Mouse (Mus musculus) ES-Bruce4 (cell line): ENCODE data around the gene Prpf18. TPM values are rescaled to one million over a fixed set of nuclear protein-coding genes. Genes with fewer than 3 reads are reported as not detected.

Experiments
- H3K27ac ChIP-seq: 2 replicates; pipeline ENCODE4 v1.5.1; 2012; ENCODE audit warnings: low read length, inconsistent platforms; ENCODE audit not compliant: insufficient read depth
- H3K27me3 ChIP-seq: 2 replicates; pipeline ENCODE4 v1.6.1; 2012; ENCODE audit warnings: mild to moderate bottlenecking, low read length, inconsistent platforms; ENCODE audit not compliant: control insufficient read depth, poor library complexity, insufficient read depth, severe bottlenecking
- H3K36me3 ChIP-seq: 2 replicates; pipeline ENCODE4 v1.6.1; 2012; ENCODE audit warnings: inconsistent platforms, mild to moderate bottlenecking, low read length, moderate library complexity; ENCODE audit not compliant: control insufficient read depth, poor library complexity, insufficient read depth, severe bottlenecking
- H3K4me1 ChIP-seq: one replicate; pipeline ENCODE4 v1.8.1; 2011; ENCODE audit warnings: low read length; ENCODE audit not compliant: control insufficient read depth, insufficient read depth
- H3K4me3 ChIP-seq: 2 replicates; pipeline ENCODE4 v1.5.1; 2011; ENCODE audit warnings: low read depth, mild to moderate bottlenecking, low read length
- H3K9ac ChIP-seq: 2 replicates; pipeline ENCODE4 v1.6.1; 2012; ENCODE audit warnings: low read depth, mild to moderate bottlenecking, inconsistent platforms; ENCODE audit not compliant: poor library complexity, severe bottlenecking
- H3K9me3 ChIP-seq: replicated peaks from 2 replicates; pipeline ENCODE4 v1.6.1; 2012; ENCODE audit warnings: mild to moderate bottlenecking, low read length, inconsistent platforms; ENCODE audit not compliant: control insufficient read depth, poor library complexity, insufficient read depth, severe bottlenecking
- CTCF ChIP-seq: IDR thresholded peaks from one replicate; pipeline ENCODE4 v1.8.1; 2011; ENCODE audit warnings: low read depth, low read length
- EP300 ChIP-seq: IDR thresholded peaks from 2 replicates; pipeline ENCODE4 v1.6.1; 2011; ENCODE audit warnings: low read depth, low read length; ENCODE audit not compliant: insufficient read depth
- POLR2A ChIP-seq: IDR thresholded peaks from one replicate; pipeline ENCODE4 v1.8.1; 2011; ENCODE audit warnings: low read length; ENCODE audit not compliant: insufficient read depth
- polyA plus RNA-seq: library from polyadenylated mRNA; stranded (reverse); fragments of >200 nt; gene quantifications from 2 replicates; pipeline ENCODE4 v1.2.4, GENCODE M21; 2011; ENCODE audit warnings: low read depth; ENCODE audit not compliant: missing spikeins, insufficient read depth, insufficient read length

The Prpf18 gene
- polyA plus RNA-seq, 1 experiment = 48.1 TPM

GRCm38 (mm10) chr2:4586245-4586644 lies 65.7 kb downstream of the Prpf18 start:
- Histone ChIP-seq H3K9me3 (no peaks in the 10 kb centered on the region), H3K9ac (no peak overlapping the region), H3K27ac (no peak overlapping the region), H3K4me3 (no peak overlapping the region), H3K4me1 (peaks cover 3% of the 10 kb centered on the region), H3K27me3 (no peaks in the 10 kb centered on the region), H3K36me3 (no peaks in the 10 kb centered on the region)
- TF ChIP-seq CTCF = no peak
- no peak for TF ChIP-seq POLR2A
- no peak for TF ChIP-seq EP300

DNA sequence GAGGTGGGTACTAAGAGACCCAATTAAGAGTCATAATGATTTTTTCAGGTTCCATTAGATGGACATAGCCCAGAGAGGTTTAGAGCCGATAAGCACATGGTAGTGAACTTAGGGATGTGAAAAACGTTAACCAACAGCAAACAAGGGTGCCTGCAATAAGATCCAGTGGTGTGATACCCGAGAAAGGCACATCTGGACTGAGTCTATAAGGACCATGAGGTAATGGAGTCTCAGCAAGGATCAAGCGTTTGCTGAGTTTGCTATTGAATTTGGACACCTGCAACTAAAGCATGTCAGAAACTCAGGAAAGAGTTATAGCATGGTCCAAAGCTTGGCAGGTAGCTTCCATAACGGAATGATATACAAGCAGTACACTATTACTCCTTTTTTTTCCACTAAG lies 67.7 kb downstream of the Prpf18 start:
- H3K9ac ChIP-seq = no peak overlapping the region
- no peaks in the 10 kb centered on the region for H3K27me3 ChIP-seq
- H3K4me3 ChIP-seq = no peak overlapping the region
- H3K4me1 ChIP-seq = peaks cover 3% of the 10 kb centered on the region
- TF ChIP-seq EP300 (no peak), POLR2A (no peak), CTCF (no peak)
- H3K27ac ChIP-seq = no peak overlapping the region
- H3K36me3 ChIP-seq = no peaks in the 10 kb centered on the region
- H3K9me3 ChIP-seq = no peaks in the 10 kb centered on the region

GRCm38 (mm10) chr2:4582930-4583329 lies 69.0 kb downstream of the Prpf18 start:
- no peak overlapping the region for H3K9ac ChIP-seq
- no peaks in the 10 kb centered on the region for H3K9me3 ChIP-seq
- no peaks in the 10 kb centered on the region for H3K27me3 ChIP-seq
- TF ChIP-seq POLR2A (no peak), CTCF (no peak), EP300 (no peak)
- H3K36me3 ChIP-seq = no peaks in the 10 kb centered on the region
- H3K4me3 ChIP-seq = no peak overlapping the region
- H3K27ac ChIP-seq = no peak overlapping the region
- peaks cover 3% of the 10 kb centered on the region for H3K4me1 ChIP-seq

- no peaks in the 10 kb centered on the region for H3K4me1 ChIP-seq
- no peaks in the 10 kb centered on the region for H3K9me3 ChIP-seq
- no peaks in the 10 kb centered on the region for H3K36me3 ChIP-seq
- H3K9ac ChIP-seq = no peak overlapping the region
- TF ChIP-seq POLR2A (no peak), CTCF (no peak), EP300 (no peak)
- no peaks in the 10 kb centered on the region for H3K27me3 ChIP-seq
- H3K4me3 ChIP-seq = no peak overlapping the region
- no peak overlapping the region for H3K27ac ChIP-seq
These were observed 71.2 kb downstream of the Prpf18 start for GRCm38 (mm10) chr2:4580666-4581065.

GRCm38 (mm10) chr2:4579357-4580068 lies 72.4 kb downstream of the Prpf18 start:
- H3K27ac ChIP-seq = no peak overlapping the region
- H3K4me3 ChIP-seq = no peak overlapping the region
- H3K4me1 ChIP-seq = peaks cover 3% of the 10 kb centered on the region
- H3K9ac ChIP-seq = no peak overlapping the region
- no peaks in the 10 kb centered on the region for H3K36me3 ChIP-seq
- TF ChIP-seq POLR2A (no peak), CTCF (no peak), EP300 (no peak)
- H3K27me3 ChIP-seq = no peaks in the 10 kb centered on the region
- H3K9me3 ChIP-seq = no peaks in the 10 kb centered on the region

DNA sequence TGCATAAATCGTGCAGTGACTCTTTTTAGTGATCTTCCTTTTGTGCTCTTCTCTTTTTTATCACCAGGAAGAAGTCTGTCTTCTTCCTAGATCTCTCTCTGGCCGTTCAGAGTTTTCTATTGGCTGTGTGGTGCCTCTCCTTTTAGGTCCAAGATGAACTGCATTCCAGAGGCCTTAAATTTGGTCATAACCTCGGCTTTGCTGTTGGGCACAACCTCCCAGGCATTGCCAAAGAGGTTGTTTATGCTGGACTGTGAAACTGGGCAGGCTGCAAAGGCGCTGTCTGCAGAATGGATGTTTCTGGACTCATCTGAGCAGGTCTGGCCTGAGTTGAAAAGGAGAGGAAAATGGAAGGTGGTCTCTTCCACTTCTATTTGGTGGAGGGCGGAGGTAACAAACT lies 73.6 kb downstream of the Prpf18 start:
- Histone ChIP-seq H3K27ac (no peak overlapping the region), H3K9me3 (no peaks in the 10 kb centered on the region), H3K4me1 (peaks cover 10% of the 10 kb centered on the region), H3K4me3 (no peak overlapping the region), H3K9ac (no peak overlapping the region), H3K36me3 (no peaks in the 10 kb centered on the region), H3K27me3 (no peaks in the 10 kb centered on the region)
- TF ChIP-seq CTCF (no peak), POLR2A (no peak), EP300 (no peak)
